Mouse (Mus musculus): ENCODE measurements around the gene Fmr1. TPM values are rescaled to one million over a fixed set of nuclear protein-coding genes. Genes with fewer than 3 reads are reported as not detected.
"Not testable (repeated sequence)": the region's sequence is repeated elsewhere in the genome, so short reads cannot be mapped to it uniquely, and the experiment has no call there.

The Fmr1 gene
- 43.1 and 53.9 TPM in 2 replicates for polyA plus RNA-seq (2014; fragmentation: Nextera tagmentation; extraction: Ambion mirVana)

- WGBS: 12% methylated on average over 43 of the region's 49 CpGs
- Histone ChIP-seq H3K27ac (replicated peaks; ENCODE audit: low read depth, low read length) (peak within 1 kb of the TSS; percentile 89), H3K9me3 (ENCODE audit: control insufficient read depth, low read length) (no peaks in the 10 kb centered on the region), H3K4me3 (replicated peaks; ENCODE audit: low read depth, low read length) (peak within 1 kb of the TSS; percentile 61), H3K4me2 (ENCODE audit: low read length) (peak within 1 kb of the TSS; percentile 55), H3K4me1 (ENCODE audit: control insufficient read depth, insufficient read depth, low read length) (no peaks in the 10 kb centered on the region), H3K9ac (replicated peaks; ENCODE audit: low read length) (peak within 1 kb of the TSS; percentile 79), H3K36me3 (ENCODE audit: control insufficient read depth, insufficient read depth, low read length) (no peaks in the 10 kb centered on the region), H3K27me3 (ENCODE audit: control insufficient read depth, insufficient read depth, low read length) (no peaks in the 10 kb centered on the region)
- DNase-seq (peak; percentile 95), ATAC-seq (ENCODE audit: low FRiP score, low TSS enrichment) (peak; percentile 98)
Measured at GRCm38 (mm10) chrX:68678333-68678740, at the start of gene Fmr1. Fmr1 (plus strand) TSS chrX:68678541.

- H3K4me2 ChIP-seq (ENCODE audit: low read length): no peak overlapping the region
- H3K4me3 ChIP-seq (replicated peaks; ENCODE audit: low read depth, low read length): no peak overlapping the region
- no peak overlapping the region for H3K9ac ChIP-seq (replicated peaks; ENCODE audit: low read length)
- no peak overlapping the region for H3K27ac ChIP-seq (replicated peaks; ENCODE audit: low read depth, low read length)
- no peaks in the 10 kb centered on the region for H3K9me3 ChIP-seq (ENCODE audit: control insufficient read depth, low read length)
- H3K27me3 ChIP-seq (ENCODE audit: control insufficient read depth, insufficient read depth, low read length): no peaks in the 10 kb centered on the region
- WGBS: 65% methylated on average over 1 of the region's 1 CpGs
- ATAC-seq (ENCODE audit: low FRiP score, low TSS enrichment) (no peak), DNase-seq (no peak)
- no peaks in the 10 kb centered on the region for H3K36me3 ChIP-seq (ENCODE audit: control insufficient read depth, insufficient read depth, low read length)
- H3K4me1 ChIP-seq (ENCODE audit: control insufficient read depth, insufficient read depth, low read length): no peaks in the 10 kb centered on the region
Measured at GRCm38 (mm10) chrX:68641603-68642002, 36.7 kb upstream of the Fmr1 start.

GRCm38 (mm10) chrX:68645154-68645919 lies 33.0 kb upstream of the Fmr1 start:
- no peaks in the 10 kb centered on the region for H3K4me1 ChIP-seq (ENCODE audit: control insufficient read depth, insufficient read depth, low read length)
- H3K4me3 ChIP-seq (replicated peaks; ENCODE audit: low read depth, low read length): no peak overlapping the region
- DNase-seq: peak; percentile 61
- H3K27ac ChIP-seq (replicated peaks; ENCODE audit: low read depth, low read length): 0 out of 2 replicates have a peak overlapping the region, but pooled peaks have one; percentile 14
- 54% methylated on average over 7 of the region's 7 CpGs for WGBS
- no peaks in the 10 kb centered on the region for H3K27me3 ChIP-seq (ENCODE audit: control insufficient read depth, insufficient read depth, low read length)
- no peak for ATAC-seq (ENCODE audit: low FRiP score, low TSS enrichment)
- H3K9me3 ChIP-seq (ENCODE audit: control insufficient read depth, low read length): no peaks in the 10 kb centered on the region
- no peaks in the 10 kb centered on the region for H3K36me3 ChIP-seq (ENCODE audit: control insufficient read depth, insufficient read depth, low read length)
- H3K9ac ChIP-seq (replicated peaks; ENCODE audit: low read length): no peak overlapping the region
- H3K4me2 ChIP-seq (ENCODE audit: low read length): no peak overlapping the region

GRCm38 (mm10) chrX:68677508-68677907 lies 833 bp upstream of the Fmr1 start:
- Histone ChIP-seq H3K9ac (replicated peaks; ENCODE audit: low read length) (no peak overlapping the region), H3K27ac (replicated peaks; ENCODE audit: low read depth, low read length) (no peak overlapping the region), H3K9me3 (ENCODE audit: control insufficient read depth, low read length) (no peaks in the 10 kb centered on the region), H3K27me3 (ENCODE audit: control insufficient read depth, insufficient read depth, low read length) (no peaks in the 10 kb centered on the region), H3K4me1 (ENCODE audit: control insufficient read depth, insufficient read depth, low read length) (no peaks in the 10 kb centered on the region), H3K36me3 (ENCODE audit: control insufficient read depth, insufficient read depth, low read length) (no peaks in the 10 kb centered on the region), H3K4me3 (replicated peaks; ENCODE audit: low read depth, low read length) (no peak overlapping the region; the same call in 1 of the 2 replicates), H3K4me2 (ENCODE audit: low read length) (peak overlapping the region; percentile 55)
- whole genome bisulfite sequencing: 29% methylated on average over 1 of the region's 1 CpGs
- ATAC-seq (ENCODE audit: low FRiP score, low TSS enrichment) (no peak), DNase-seq (no peak)

GRCm38 (mm10) chrX:68678815-68679486 lies 610 bp downstream of the Fmr1 start:
- peak overlapping the region; percentile 89 for H3K27ac ChIP-seq (replicated peaks; ENCODE audit: low read depth, low read length)
- no peaks in the 10 kb centered on the region for H3K4me1 ChIP-seq (ENCODE audit: control insufficient read depth, insufficient read depth, low read length)
- peak overlapping the region; percentile 61 for H3K4me3 ChIP-seq (replicated peaks; ENCODE audit: low read depth, low read length)
- H3K36me3 ChIP-seq (ENCODE audit: control insufficient read depth, insufficient read depth, low read length): no peaks in the 10 kb centered on the region
- peak; percentile 57 for DNase-seq
- H3K9ac ChIP-seq (replicated peaks; ENCODE audit: low read length): peak overlapping the region; percentile 79
- WGBS: 25% methylated on average over 36 of the region's 67 CpGs
- peak overlapping the region; percentile 55 for H3K4me2 ChIP-seq (ENCODE audit: low read length)
- H3K27me3 ChIP-seq (ENCODE audit: control insufficient read depth, insufficient read depth, low read length): no peaks in the 10 kb centered on the region
- H3K9me3 ChIP-seq (ENCODE audit: control insufficient read depth, low read length): no peaks in the 10 kb centered on the region
- ATAC-seq (ENCODE audit: low FRiP score, low TSS enrichment): peak; percentile 3; the same call in 1 of the 2 replicates

GRCm38 (mm10) chrX:68684706-68685105 lies 6.4 kb downstream of the Fmr1 start:
- Histone ChIP-seq H3K4me2 (ENCODE audit: low read length) (no peak overlapping the region), H3K9ac (replicated peaks; ENCODE audit: low read length) (no peak overlapping the region), H3K4me3 (replicated peaks; ENCODE audit: low read depth, low read length) (no peak overlapping the region), H3K4me1 (ENCODE audit: control insufficient read depth, insufficient read depth, low read length) (no peaks in the 10 kb centered on the region), H3K27ac (replicated peaks; ENCODE audit: low read depth, low read length) (no peak overlapping the region), H3K27me3 (ENCODE audit: control insufficient read depth, insufficient read depth, low read length) (no peaks in the 10 kb centered on the region), H3K9me3 (ENCODE audit: control insufficient read depth, low read length) (no peaks in the 10 kb centered on the region), H3K36me3 (ENCODE audit: control insufficient read depth, insufficient read depth, low read length) (no peaks in the 10 kb centered on the region)
- ATAC-seq (ENCODE audit: low FRiP score, low TSS enrichment) (no peak), DNase-seq (no peak)
- 80% methylated on average over 2 of the region's 2 CpGs for WGBS

- not testable (repeated sequence) for H3K36me3 ChIP-seq (ENCODE audit: control insufficient read depth, insufficient read depth, low read length); DNase-seq; H3K4me3 ChIP-seq (replicated peaks; ENCODE audit: low read depth, low read length); H3K27ac ChIP-seq (replicated peaks; ENCODE audit: low read depth, low read length); H3K27me3 ChIP-seq (ENCODE audit: control insufficient read depth, insufficient read depth, low read length); H3K4me1 ChIP-seq (ENCODE audit: control insufficient read depth, insufficient read depth, low read length); ATAC-seq (ENCODE audit: low FRiP score, low TSS enrichment); H3K9ac ChIP-seq (replicated peaks; ENCODE audit: low read length); H3K9me3 ChIP-seq (ENCODE audit: control insufficient read depth, low read length); H3K4me2 ChIP-seq (ENCODE audit: low read length)
- 91% methylated on average over 8 of the region's 8 CpGs for WGBS
Measured at GRCm38 (mm10) chrX:68691936-68692335, 13.6 kb downstream of the Fmr1 start.

- no peak for DNase-seq
- H3K9ac ChIP-seq (replicated peaks; ENCODE audit: low read length): no peak overlapping the region
- no peaks in the 10 kb centered on the region for H3K4me1 ChIP-seq (ENCODE audit: control insufficient read depth, insufficient read depth, low read length)
- no peak overlapping the region for H3K27ac ChIP-seq (replicated peaks; ENCODE audit: low read depth, low read length)
- H3K9me3 ChIP-seq (ENCODE audit: control insufficient read depth, low read length): no peaks in the 10 kb centered on the region
- H3K27me3 ChIP-seq (ENCODE audit: control insufficient read depth, insufficient read depth, low read length): no peaks in the 10 kb centered on the region
- no peak overlapping the region for H3K4me2 ChIP-seq (ENCODE audit: low read length)
- ATAC-seq (ENCODE audit: low FRiP score, low TSS enrichment): no peak
- H3K4me3 ChIP-seq (replicated peaks; ENCODE audit: low read depth, low read length): no peak overlapping the region
- H3K36me3 ChIP-seq (ENCODE audit: control insufficient read depth, insufficient read depth, low read length): no peaks in the 10 kb centered on the region
- WGBS: 45% methylated on average over 1 of the region's 1 CpGs
Measured at GRCm38 (mm10) chrX:68736902-68737301, 58.6 kb downstream of the Fmr1 start.
